Mouse (Mus musculus) embryonic facial prominence, embryonic 10.5 days (tissue): Measurements from ENCODE around the gene Rpl28. TPM values are rescaled to one million over a fixed set of nuclear protein-coding genes. Genes with fewer than 3 reads are reported as not detected.

ENCODE experiments used
- DNase-seq: peaks from one replicate; pipeline ENCODE4 v3.0.0-alpha.2; 2017; ENCODE audit warnings: low spot score
- H3K27ac ChIP-seq: fragments of 300-500 bp; sonication (generic); replicated peaks from 2 replicates; pipeline ENCODE4 v1.5.1; 2016; ENCODE audit warnings: mild to moderate bottlenecking
- H3K27me3 ChIP-seq: fragments of 300-500 bp; sonication (generic); replicated peaks from 2 replicates; pipeline ENCODE4 v1.6.1; 2016; ENCODE audit warnings: low read depth, mild to moderate bottlenecking; ENCODE audit not compliant: poor library complexity, severe bottlenecking
- H3K36me3 ChIP-seq: fragments of 300-500 bp; sonication (generic); replicated peaks from 2 replicates; pipeline ENCODE4 v1.6.1; 2016; ENCODE audit warnings: mild to moderate bottlenecking, moderate library complexity
- H3K4me1 ChIP-seq: fragments of 300-500 bp; sonication (generic); 2 replicates; pipeline ENCODE4 v1.6.1; 2016
- H3K4me3 ChIP-seq: fragments of 300-500 bp; sonication (generic); 2 replicates; pipeline ENCODE4 v1.5.1; 2016; ENCODE audit warnings: mild to moderate bottlenecking, moderate library complexity
- H3K9me3 ChIP-seq: fragments of 300-500 bp; sonication (generic); 2 replicates; pipeline ENCODE4 v1.6.1; 2016; ENCODE audit warnings: mild to moderate bottlenecking
- WGBS: fragments of 180-500 bp; shearing (Covaris S2); methylation state at CpG from one replicate; pipeline ENCODE4 v1.1.7; 2016; 5-methylcytosine and 5-hydroxymethylcytosine counted together
- polyA plus RNA-seq: library from polyadenylated mRNA; unstranded; fragments of >200 nt; fragmentation: Nextera tagmentation; extraction: Ambion mirVana; gene quantifications from 2 replicates; pipeline ENCODE4 v1.2.1, GENCODE M21; 2016

Rpl28 gene
- polyA plus RNA-seq, 1 experiment from 2014 or later, result 403 TPM

DNA sequence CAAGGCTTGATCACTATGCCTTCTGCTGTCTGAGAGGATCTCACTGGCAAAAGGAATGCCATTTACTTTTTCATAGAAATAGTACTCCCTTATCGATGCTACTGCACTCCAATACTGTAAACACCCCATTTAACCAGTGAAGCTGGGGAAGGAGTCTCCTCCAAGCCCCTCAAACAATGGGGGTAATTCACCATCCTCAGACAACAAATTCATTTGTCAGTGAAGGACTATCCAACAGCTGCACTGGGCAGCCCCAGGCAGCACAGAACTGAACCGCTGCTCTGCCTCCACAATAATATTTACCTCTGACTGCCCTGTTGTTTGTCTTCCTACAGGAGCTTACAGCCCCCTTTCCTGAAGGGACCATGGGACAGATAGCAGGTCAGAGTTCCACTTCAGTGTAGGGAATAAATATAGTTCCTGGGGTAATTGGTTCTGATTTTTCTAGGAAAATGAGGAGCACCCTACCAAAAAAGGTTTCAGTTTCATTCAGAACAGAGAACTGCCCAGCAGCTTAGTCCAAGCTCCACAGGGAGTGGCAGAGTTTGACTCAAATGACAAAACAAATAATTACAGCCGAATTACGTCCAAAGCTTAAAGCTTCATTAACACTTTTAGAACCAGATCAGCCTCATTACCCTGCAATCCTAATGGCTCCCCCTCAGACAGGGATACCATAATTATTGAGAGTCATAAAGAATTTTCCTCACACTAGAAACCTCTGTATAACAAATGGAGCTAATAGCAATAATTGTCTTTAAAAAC, 27.5 kb upstream of the Rpl28 start:
- Histone ChIP-seq H3K36me3 (no peaks in the 10 kb centered on the region), H3K27me3 (no peaks in the 10 kb centered on the region), H3K27ac (no peak overlapping the region), H3K9me3 (no peaks in the 10 kb centered on the region), H3K4me3 (no peak overlapping the region), H3K4me1 (peaks cover 14% of the 10 kb centered on the region)
- WGBS, result 6% methylated on average over 4 of the region's 4 CpGs
- DNase-seq, result no peak

DNA sequence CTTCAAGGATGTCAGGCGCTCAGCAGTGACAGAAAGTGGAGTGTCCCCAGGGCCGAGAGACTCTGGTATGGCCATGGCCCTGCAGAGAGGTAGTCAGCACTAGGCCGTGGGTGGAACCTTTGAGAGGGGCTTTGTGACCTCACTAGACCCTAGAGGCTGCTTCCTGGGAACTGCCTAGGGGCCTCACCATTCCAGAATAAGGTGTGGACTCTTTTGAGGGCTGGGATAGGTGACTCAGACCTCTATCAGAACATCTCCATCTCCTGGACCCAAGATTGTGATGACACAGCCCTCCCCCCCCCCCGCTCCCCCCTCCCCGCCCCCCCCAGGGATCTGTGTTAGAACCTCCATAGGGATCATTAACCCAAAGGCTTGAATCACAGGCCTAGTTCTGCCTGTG, 21.5 kb upstream of the Rpl28 start, which contains the start of gene Fam71e2:
Fam71e2 (minus strand) TSS at position 101 of the 400 bp plus-strand sequence.
- H3K4me3 ChIP-seq, result no peak within 1 kb of the TSS
- H3K36me3 ChIP-seq, result no peaks in the 10 kb centered on the region
- H3K4me1 ChIP-seq, result no peaks in the 10 kb centered on the region
- no peaks in the 10 kb centered on the region for H3K9me3 ChIP-seq
- peaks cover 20% of the 10 kb centered on the region for H3K27me3 ChIP-seq
- WGBS, result 72% methylated on average over 5 of the region's 5 CpGs
- no peak within 1 kb of the TSS for H3K27ac ChIP-seq
- no peak for DNase-seq

- H3K4me3 ChIP-seq, result no peak overlapping the region
- no peaks in the 10 kb centered on the region for H3K9me3 ChIP-seq
- H3K4me1 ChIP-seq, result peaks cover 29% of the 10 kb centered on the region
- no peaks in the 10 kb centered on the region for H3K36me3 ChIP-seq
- DNase-seq, result no peak
- peaks cover 65% of the 10 kb centered on the region for H3K27me3 ChIP-seq
- WGBS, result 56% methylated on average over 10 of the region's 10 CpGs
- no peak overlapping the region for H3K27ac ChIP-seq
These were observed 16.5 kb upstream of the Rpl28 start for GRCm38 (mm10) chr7:4776131-4776530.

DNA sequence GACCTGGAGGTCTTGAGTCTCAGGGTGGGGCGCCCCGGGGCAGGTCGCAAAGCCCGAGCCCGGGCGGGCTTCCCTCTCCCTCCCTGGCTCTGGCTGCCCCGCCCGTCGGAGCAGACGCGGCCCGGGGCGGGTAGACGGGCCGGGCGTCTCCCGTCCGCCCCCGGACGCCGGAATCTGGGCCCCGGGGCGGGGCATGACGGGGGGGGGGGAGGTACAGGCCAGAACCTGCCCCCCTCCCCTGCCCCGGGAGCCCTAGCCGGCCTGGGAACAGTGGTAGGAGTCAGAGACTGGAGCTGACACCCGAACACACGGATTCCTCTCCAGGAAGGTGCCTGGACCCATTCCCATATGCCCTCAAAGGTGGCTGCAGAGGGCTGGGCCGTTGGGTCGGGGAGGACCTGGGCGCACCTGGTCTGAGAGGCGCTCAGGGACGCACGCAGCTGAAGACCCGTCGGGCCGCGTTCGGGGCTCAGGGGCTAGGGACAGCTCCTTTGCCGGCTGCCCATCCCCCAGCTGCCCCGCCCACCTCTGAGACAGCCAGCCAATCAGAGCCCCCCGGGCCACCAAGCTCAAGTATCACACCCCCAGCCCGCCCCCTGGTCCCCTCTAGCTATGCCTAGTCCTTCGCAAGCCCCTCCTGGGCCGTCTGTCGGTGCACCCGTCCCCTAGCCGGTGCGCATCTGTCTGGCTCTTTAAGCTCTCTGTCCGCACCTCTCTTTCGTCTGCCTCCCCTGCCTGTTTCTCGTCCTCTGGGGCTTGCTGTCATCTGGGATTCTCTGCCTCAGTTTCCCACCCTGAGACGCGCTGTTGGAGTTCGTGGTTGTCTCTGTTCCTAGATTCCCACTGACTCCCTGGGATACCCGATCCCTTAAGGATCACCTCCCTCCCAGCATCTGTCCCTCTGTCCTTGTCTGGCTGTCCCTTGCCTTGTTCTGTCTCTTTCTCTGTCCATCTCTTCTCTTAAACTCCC, 15.5 kb upstream of the Rpl28 start:
- peaks cover 65% of the 10 kb centered on the region for H3K27me3 ChIP-seq

GRCm38 (mm10) chr7:4777851-4778637, 14.6 kb upstream of the Rpl28 start:
- DNase-seq, result no peak
- Histone ChIP-seq H3K27me3 (peaks cover 70% of the 10 kb centered on the region), H3K36me3 (no peaks in the 10 kb centered on the region), H3K4me3 (peak overlapping the region; percentile 49), H3K9me3 (no peaks in the 10 kb centered on the region), H3K4me1 (peaks cover 37% of the 10 kb centered on the region), H3K27ac (0 out of 2 replicates have a peak overlapping the region, but pooled peaks have one; percentile 54)
- 3% methylated on average over 20 of the region's 20 CpGs for WGBS

More for the DNA sequence above, 15.5 kb upstream of the Rpl28 start:
- Histone ChIP-seq H3K4me3 (peak overlapping the region; percentile 49), H3K36me3 (no peaks in the 10 kb centered on the region), H3K27ac (peak overlapping the region; percentile 54), H3K4me1 (peaks cover 37% of the 10 kb centered on the region), H3K9me3 (no peaks in the 10 kb centered on the region)
- DNase-seq, result peak; percentile 92
- WGBS, result 1% methylated on average over 51 of the region's 56 CpGs

- H3K4me3 ChIP-seq, result peak overlapping the region; percentile 13; the same call in 1 of the 2 replicates
- H3K36me3 ChIP-seq, result no peaks in the 10 kb centered on the region
- no peak for DNase-seq
- H3K27me3 ChIP-seq, result peaks cover 63% of the 10 kb centered on the region
- H3K4me1 ChIP-seq, result peaks cover 37% of the 10 kb centered on the region
- no peak overlapping the region for H3K27ac ChIP-seq
- WGBS, result 39% methylated on average over 5 of the region's 5 CpGs
- no peaks in the 10 kb centered on the region for H3K9me3 ChIP-seq
These were observed 12.8 kb upstream of the Rpl28 start for GRCm38 (mm10) chr7:4779921-4780320.

GRCm38 (mm10) chr7:4782130-4782529, 10.5 kb upstream of the Rpl28 start:
- peaks cover 44% of the 10 kb centered on the region for H3K27me3 ChIP-seq
- WGBS, result 59% methylated on average over 3 of the region's 3 CpGs
- H3K36me3 ChIP-seq, result no peaks in the 10 kb centered on the region

DNA sequence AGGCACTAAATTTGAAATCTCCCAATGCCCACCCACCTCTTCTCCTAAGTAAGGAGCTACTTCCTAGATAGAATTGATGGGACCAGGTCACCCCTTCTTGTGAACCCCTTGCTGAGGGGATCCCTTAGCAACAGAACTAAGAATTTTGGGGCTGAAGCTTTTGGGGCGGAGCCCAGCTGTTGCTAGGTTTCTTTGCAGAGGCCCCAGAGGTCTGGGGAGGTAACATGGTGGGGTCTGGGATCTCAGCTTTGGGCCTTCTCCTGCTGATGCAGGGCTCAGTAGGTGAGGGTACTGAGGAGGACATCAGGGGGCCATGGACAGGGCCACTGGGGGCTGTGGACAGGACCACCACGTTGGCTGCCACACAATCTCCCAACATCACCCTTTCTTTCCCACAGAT, 9.9 kb upstream of the Rpl28 start, which contains the start of the genes Il11 and Tmem190:
Il11 (minus strand) TSS at position 101 of the 400 bp plus-strand sequence.
Tmem190 (plus strand) TSS at position 179 of the 400 bp plus-strand sequence.
- Histone ChIP-seq H3K27me3 (peaks cover 44% of the 10 kb centered on the region), H3K27ac (no peak within 1 kb of the TSS), H3K4me3 (no peak within 1 kb of the TSS), H3K9me3 (no peaks in the 10 kb centered on the region), H3K36me3 (no peaks in the 10 kb centered on the region), H3K4me1 (peaks cover 24% of the 10 kb centered on the region)
- WGBS, result 75% methylated on average over 2 of the region's 2 CpGs
- no peak for DNase-seq

More at GRCm38 (mm10) chr7:4782130-4782529, 10.5 kb upstream of the Rpl28 start:
- Histone ChIP-seq H3K9me3 (no peaks in the 10 kb centered on the region), H3K4me3 (no peak overlapping the region), H3K4me1 (peaks cover 31% of the 10 kb centered on the region), H3K27ac (no peak overlapping the region)
- DNase-seq, result no peak

DNA sequence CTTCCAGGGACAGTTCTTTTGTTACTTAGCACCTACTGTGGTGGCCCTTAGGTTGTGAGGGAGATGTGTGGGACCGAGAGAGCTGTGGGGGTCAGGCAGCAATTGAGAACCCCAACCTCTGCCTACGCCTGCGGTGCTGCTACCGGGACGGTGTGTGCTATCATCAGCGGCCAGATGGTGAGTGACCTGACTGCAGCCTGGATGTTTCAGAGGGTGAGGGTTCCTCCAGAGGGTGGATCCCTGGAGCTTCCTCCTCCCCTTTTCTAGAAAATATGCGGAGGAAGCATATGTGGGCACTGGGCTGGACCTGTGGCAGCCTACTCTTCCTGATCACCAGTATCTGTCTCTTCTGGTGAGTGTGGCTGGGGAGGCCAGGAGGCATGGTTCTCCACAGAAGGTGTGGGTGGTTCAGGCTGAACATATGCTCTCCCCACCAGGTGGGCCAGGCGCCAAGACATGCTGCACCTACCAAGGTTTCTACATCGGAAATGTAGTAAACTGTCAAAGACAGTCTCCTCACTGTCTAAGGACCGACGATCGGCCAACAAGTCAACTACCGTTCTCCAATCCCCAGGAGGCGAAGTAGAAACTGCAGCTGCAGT, 8.9 kb upstream of the Rpl28 start:
- H3K9me3 ChIP-seq, result no peaks in the 10 kb centered on the region
- H3K4me3 ChIP-seq, result no peak overlapping the region
- 84% methylated on average over 14 of the region's 14 CpGs for WGBS
- DNase-seq, result no peak
- H3K4me1 ChIP-seq, result peaks cover 23% of the 10 kb centered on the region
- peaks cover 44% of the 10 kb centered on the region for H3K27me3 ChIP-seq
- H3K36me3 ChIP-seq, result no peaks in the 10 kb centered on the region
- no peak overlapping the region for H3K27ac ChIP-seq

GRCm38 (mm10) chr7:4788499-4789435, 3.9 kb upstream of the Rpl28 start:
- peak; percentile 84 for DNase-seq
- 2% methylated on average over 64 of the region's 64 CpGs for WGBS
- Histone ChIP-seq H3K36me3 (peaks cover 4% of the 10 kb centered on the region), H3K27me3 (peaks cover 33% of the 10 kb centered on the region), H3K4me3 (peak overlapping the region; percentile 63), H3K9me3 (no peaks in the 10 kb centered on the region), H3K27ac (peak overlapping the region; percentile 84), H3K4me1 (peaks cover 19% of the 10 kb centered on the region)
